Mouse (Mus musculus) left cerebral cortex, adult 2 months (tissue): ENCODE measurements around the gene Nceh1. TPM values are rescaled to one million over a fixed set of nuclear protein-coding genes. Genes with fewer than 3 reads are reported as not detected.

ENCODE experiments used
- DNase-seq, 2 experiments: peaks; one replicate each; pipeline ENCODE4 v3.0.0; 2021 to 2022; ENCODE audit warnings: low spot score in 2 of 2, mixed read lengths in 1 of 2; ENCODE audit errors: extremely low spot score in 1 of 2
- H3K27ac ChIP-seq: fragments of 200-600 bp; 2 replicates; pipeline ENCODE4 v1.8.1; 2022
- H3K4me3 ChIP-seq: fragments of 200-600 bp; 2 replicates; pipeline ENCODE4 v1.8.1; 2022
- CTCF ChIP-seq: fragments of 200-600 bp; IDR thresholded peaks from 2 replicates; pipeline ENCODE4 v1.8.1; 2022; ENCODE audit warnings: antibody characterized with exemption, mild to moderate bottlenecking, moderate library complexity
- intact Hi-C: fragments of 180-260 bp; cut with DNase I; formaldehyde crosslinking; loops from one replicate; pipeline ENCODE4 v1.15.1; 2025
- total RNA-seq, 2 experiments: library from RNA; stranded (reverse); gene quantifications; 2 replicates each; pipeline ENCODE4 v1.2.3; 2021

The Nceh1 gene
- total RNA-seq, 2 experiments from 2014 or later, result 112 to 116 TPM

GRCm38 (mm10) chr3:27161645-27162409 lies 20.9 kb upstream of the Nceh1 start:
- no peak for DNase-seq
- H3K27ac ChIP-seq, result no peak overlapping the region
- no peak for TF ChIP-seq CTCF
- no peak overlapping the region for H3K4me3 ChIP-seq
- intact Hi-C loops, result no loop called here

GRCm38 (mm10) chr3:27162410-27162804 lies 20.4 kb upstream of the Nceh1 start:
- H3K4me3 ChIP-seq, result no peak overlapping the region
- H3K27ac ChIP-seq, result no peak overlapping the region
- intact Hi-C loops, result no loop called here
- DNase-seq, result no peak
- TF ChIP-seq CTCF, result no peak

GRCm38 (mm10) chr3:27165481-27166065 lies 17.2 kb upstream of the Nceh1 start:
- TF ChIP-seq CTCF, result no peak
- Histone ChIP-seq H3K4me3 (no peak overlapping the region), H3K27ac (no peak overlapping the region)
- intact Hi-C loops, result no loop called here
- DNase-seq, result no peak

GRCm38 (mm10) chr3:27170257-27170656 lies 12.5 kb upstream of the Nceh1 start:
- H3K27ac ChIP-seq, result no peak overlapping the region
- intact Hi-C loops, result no loop called here
- DNase-seq, result no peak
- no peak overlapping the region for H3K4me3 ChIP-seq
- no peak for TF ChIP-seq CTCF

- H3K4me3 ChIP-seq, result no peak overlapping the region
- H3K27ac ChIP-seq, result no peak overlapping the region
- intact Hi-C loops, result no loop called here
- DNase-seq, result no peak
- TF ChIP-seq CTCF, result no peak
These were observed 3.1 kb upstream of the Nceh1 start for GRCm38 (mm10) chr3:27179711-27180110.

DNA sequence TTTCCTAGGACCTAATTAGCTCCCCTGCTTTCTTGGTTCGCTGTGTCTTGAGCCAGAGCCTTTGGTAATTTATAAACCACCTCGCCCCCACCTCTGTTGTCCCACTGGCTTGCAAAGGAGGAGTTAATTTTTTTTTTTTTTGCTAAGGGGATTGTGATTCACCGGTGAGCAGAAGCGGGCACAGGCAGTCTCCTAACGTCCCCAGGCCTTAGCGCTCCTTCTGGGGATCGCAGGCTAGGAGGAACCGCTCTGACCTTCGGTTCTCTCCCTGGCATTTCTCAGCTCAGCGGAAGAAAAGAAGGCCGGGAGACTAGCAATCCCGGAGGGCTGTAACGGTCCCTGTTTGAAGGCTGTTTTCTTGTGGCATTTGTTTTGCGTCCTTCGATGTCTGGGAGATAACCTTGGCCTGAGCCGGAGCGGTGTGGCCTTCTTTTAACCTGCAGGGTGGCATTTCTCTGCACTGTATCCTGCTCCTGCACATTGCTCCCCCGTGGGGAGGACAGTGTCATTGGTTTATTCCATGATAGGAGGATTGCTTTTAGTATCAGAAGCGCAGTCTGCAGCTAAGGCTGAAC lies 923 bp downstream of the Nceh1 start:
- intact Hi-C loops, result no loop called here
- peak; percentile 40 to 47 for DNase-seq

GRCm38 (mm10) chr3:27188386-27188785 lies 5.6 kb downstream of the Nceh1 start:
- Histone ChIP-seq H3K4me3 (no peak overlapping the region), H3K27ac (no peak overlapping the region; the same call in 1 of the 2 replicates)
- intact Hi-C loops, result no loop called here
- no peak for DNase-seq
- TF ChIP-seq CTCF, result no peak

More for the DNA sequence above, 923 bp downstream of the Nceh1 start:
- no peak for TF ChIP-seq CTCF
- peak overlapping the region; percentile 92 for H3K4me3 ChIP-seq
- H3K27ac ChIP-seq, result peak overlapping the region; percentile 92

DNA sequence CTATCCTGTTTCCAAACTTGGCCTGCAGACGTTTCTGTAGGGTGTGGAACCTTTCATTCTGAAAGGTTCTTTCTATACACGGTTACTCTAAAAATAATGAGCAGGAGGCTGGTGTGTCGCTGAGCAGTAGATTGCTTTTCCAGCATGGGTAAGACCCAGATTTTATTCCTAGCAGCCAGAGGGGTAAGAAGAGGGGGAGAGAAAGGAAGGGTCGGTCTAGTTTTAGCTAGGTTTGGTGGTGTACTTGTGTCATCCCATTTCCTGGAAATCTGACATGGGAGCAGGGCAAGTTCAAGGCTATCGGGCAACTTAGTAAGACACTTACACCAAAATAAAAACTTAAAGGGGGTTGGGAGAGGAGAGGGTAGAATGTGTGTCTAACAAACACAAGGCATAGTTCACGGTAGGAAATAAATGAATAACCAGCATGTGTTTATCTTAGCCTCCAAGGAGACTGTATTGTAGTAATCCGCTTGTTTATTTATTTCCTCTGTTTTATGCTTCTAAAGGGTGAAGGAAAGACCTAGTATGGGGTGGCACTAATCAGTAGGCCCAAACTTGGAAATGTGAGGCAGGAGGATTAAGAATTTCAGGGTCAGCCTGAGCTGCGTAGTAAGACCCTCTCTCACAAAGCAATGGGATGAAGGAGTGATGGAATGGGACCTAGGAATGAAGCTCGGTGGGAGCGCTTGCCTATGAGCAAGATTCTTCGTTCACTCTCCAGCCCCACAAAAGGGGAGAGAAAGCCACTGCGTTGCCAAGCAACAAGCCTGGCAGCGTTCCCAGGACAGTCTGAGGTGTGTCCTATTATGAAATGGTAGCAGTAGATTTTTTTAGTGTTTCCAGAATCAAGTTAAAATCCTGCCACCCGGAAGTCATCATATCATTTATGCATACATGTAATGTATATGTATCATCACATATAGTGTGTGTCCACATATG lies 6.8 kb downstream of the Nceh1 start:
- Histone ChIP-seq H3K4me3 (no peak overlapping the region), H3K27ac (peak overlapping the region; percentile 0; the same call in 1 of the 2 replicates)
- TF ChIP-seq CTCF, result no peak
- peak; percentile 80 to 85 for DNase-seq
- intact Hi-C loops, result loop anchor here (1.0 kb wide), 1 partner anchor 19 kb away; no protein-coding TSS in a partner anchor

- no peak for DNase-seq
- no peak overlapping the region for H3K4me3 ChIP-seq
- no peak overlapping the region for H3K27ac ChIP-seq
- intact Hi-C loops, result no loop called here
- TF ChIP-seq CTCF, result no peak
These were observed 8.1 kb downstream of the Nceh1 start for GRCm38 (mm10) chr3:27190865-27191264.

DNA sequence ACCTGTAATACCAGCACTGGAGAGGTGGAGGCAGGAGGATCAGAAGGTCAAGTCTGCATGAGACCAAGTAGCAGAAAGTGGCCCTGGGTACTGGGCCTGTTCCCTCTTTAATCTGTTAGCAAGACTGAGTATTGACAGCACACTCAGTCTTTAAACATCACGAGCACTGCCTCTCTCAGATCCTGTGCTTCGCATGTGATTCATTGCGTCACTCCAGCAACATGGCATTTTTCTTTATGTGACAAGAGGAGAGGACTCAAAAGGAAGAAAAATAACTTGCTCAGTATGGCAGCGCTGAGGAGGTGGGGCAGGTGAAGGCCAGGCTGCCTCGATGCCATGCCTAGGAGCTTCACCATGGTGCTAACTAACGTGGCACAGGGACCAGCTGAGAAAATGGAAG lies 9.1 kb downstream of the Nceh1 start:
- TF ChIP-seq CTCF, result no peak
- intact Hi-C loops, result no loop called here
- Histone ChIP-seq H3K27ac (no peak overlapping the region), H3K4me3 (no peak overlapping the region)
- no peak for DNase-seq

- H3K27ac ChIP-seq, result peak overlapping the region; percentile 55
- no peak for TF ChIP-seq CTCF
- intact Hi-C loops, result no loop called here
- no peak for DNase-seq
- H3K4me3 ChIP-seq, result no peak overlapping the region
These were observed 11.1 kb downstream of the Nceh1 start for GRCm38 (mm10) chr3:27193844-27194317.
